22 mouse cellular contexts compared by ENCODE assay signal in the genomic region with DNA sequence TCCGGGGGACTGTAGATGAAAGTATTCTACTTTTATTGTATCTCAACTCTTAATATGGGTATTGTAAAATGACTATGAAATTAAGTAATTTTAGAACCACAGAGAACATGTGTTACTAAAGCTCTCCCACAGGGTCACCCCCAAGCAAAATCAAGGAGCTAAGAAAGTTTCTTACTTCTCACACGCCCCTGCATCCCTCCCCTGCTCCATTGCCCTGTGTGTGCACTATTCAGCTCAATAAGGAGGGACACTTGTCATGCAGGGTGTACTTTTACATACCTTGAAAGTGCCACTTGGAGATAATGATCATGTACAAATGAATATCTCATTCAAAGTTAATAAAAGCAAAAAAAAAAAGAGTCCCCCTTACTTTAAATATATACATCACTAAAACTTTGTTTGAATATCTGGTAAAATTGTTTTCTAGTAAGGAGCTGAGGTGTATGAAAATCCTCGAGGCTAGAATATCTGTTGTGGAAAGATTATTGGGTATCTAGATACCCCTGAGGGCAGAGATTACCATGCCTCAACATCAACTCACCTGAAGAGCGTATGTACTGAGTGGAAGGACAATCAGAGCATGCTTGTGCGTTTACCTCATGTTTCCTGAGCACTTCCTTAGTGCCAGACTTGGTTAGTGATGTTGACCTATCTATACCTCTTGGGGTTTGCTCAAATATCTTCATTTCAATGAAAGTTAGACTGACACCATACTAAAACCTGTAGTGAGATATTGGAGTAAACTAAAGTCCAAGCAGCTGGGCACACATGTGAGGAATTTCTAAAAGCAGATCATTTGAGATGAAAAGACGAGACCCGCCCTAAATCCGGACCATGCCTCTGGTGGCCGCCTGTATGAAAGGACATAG.
DNase-seq lines count a peak whose midpoint lies in the region; TF ChIP-seq lines count a peak whose summit lies in the region.
"Had no signal": no experiment of that assay in that cellular context is flagged by ENCODE, and none has a peak within 500 bp of the region (broad histone marks: within the 10 kb centered on the region; RNA-seq: fewer than 3 reads in every experiment).

No protein-coding gene starts in this region.

- intact Hi-C loops in left cerebral cortex, postnatal 14 days (cut with DNase I): no loop called here

- no peak; the same call in 1 of the 2 replicates for TF ChIP-seq POLR2A in CH12.LX (IDR thresholded peaks at IDR 0.05; ENCODE audit: low read depth, low read length)

- no peak for TF ChIP-seq RAD21 in CH12.LX (IDR thresholded peaks at IDR 0.05; ENCODE audit: low read depth, low read length)

- dilution Hi-C loops in CH12.LX (cut with MboI; ENCODE audit: extremely low pct_ligation_motif_present, extremely low pct_unique_long_range_greater_than_20kb, low sequenced_read_pairs): no loop called here

- peak overlapping the region; percentile 80 for H3K4me2 ChIP-seq in CH12.LX (ENCODE audit: insufficient read depth, low read depth, poor library complexity, severe bottlenecking)
- H3K4me2 ChIP-seq: embryonic facial prominence, embryonic 12.5 days; forebrain, embryonic 13.5 days; forebrain, embryonic 15.5 days had no signal

- no peaks in the 10 kb centered on the region for H3K27me3 ChIP-seq in CH12.LX (replicated peaks)
- H3K27me3 ChIP-seq: embryonic facial prominence, embryonic 12.5 days; forebrain, embryonic 13.5 days; forebrain, embryonic 15.5 days had no signal

- in situ Hi-C loops in CH12.LX (cut with MboI; ENCODE audit: low pct_ligation_motif_present, low pct_unique_long_range_greater_than_20kb, low sequenced_read_pairs) (no loop called here), ES-E14 (cut with MboI; ENCODE audit: low sequenced_read_pairs in 2 of 2, unreplicated experiment in 2 of 2) (no loop called here)

- H3K4me1 ChIP-seq in CH12.LX (ENCODE audit: control insufficient read depth in 1 of 2, insufficient read depth in 2 of 2): peaks cover 10 to 39% of the 10 kb centered on the region in 2 experiments
- no peaks in the 10 kb centered on the region for H3K4me1 ChIP-seq in ES-E14 (ENCODE audit: control insufficient read depth in 2 of 2, insufficient read depth in 2 of 2, low read length in 2 of 2, poor library complexity in 1 of 2)

- DNase-seq in heart, adult 11 months: peak; percentile 41
- DNase-seq in heart, adult 18-20 months: no peak
- DNase-seq in CH12.LX (ENCODE audit: extremely low read depth) (no peak), ES-E14 (ENCODE audit: low read depth, low spot score) (no peak), ZHBTc4 (ENCODE audit: low read depth, low spot score) (peak; percentile 72)
- DNase-seq in left cerebral cortex, postnatal 14 days (ENCODE audit: low spot score in 2 of 2): no peak
- DNase-seq in embryo, embryonic 10 days (ENCODE audit: low spot score): no peak
- DNase-seq: adrenal gland, adult 2 months; adrenal gland, postnatal 10 days; adrenal gland, postnatal 25 days; B cell, adult 2 months; cerebellum, adult 11 months; cerebellum, adult 18-20 months; cerebellum, adult 8-10 months; cerebellum, adult 9-11 months; cerebellum, postnatal 14 days; cerebellum, postnatal 36 days; forebrain, postnatal 0 days had no signal

- peaks cover 22 to 47% of the 10 kb centered on the region in 2 experiments for H3K36me3 ChIP-seq in CH12.LX (replicated peaks in 1 of 2; ENCODE audit: control insufficient read depth in 1 of 2, insufficient read depth in 1 of 2, low read length in 1 of 2)
- H3K36me3 ChIP-seq in ES-E14 (ENCODE audit: control insufficient read depth, insufficient read depth, low read length, poor library complexity, severe bottlenecking): peaks cover 5% of the 10 kb centered on the region; the same call in 1 of the 2 replicates
- H3K36me3 ChIP-seq: embryonic facial prominence, embryonic 10.5 days; embryonic facial prominence, embryonic 12.5 days; forebrain, embryonic 15.5 days had no signal

- no peak for TF ChIP-seq CTCF in CH12.LX (conservative IDR thresholded peaks at IDR 0.05 in 1 of 2, IDR thresholded peaks at IDR 0.05 in 1 of 2; ENCODE audit: low read depth in 2 of 2, low read length in 2 of 2)

- H3K4me3 ChIP-seq in CH12.LX (replicated peaks in 1 of 3; ENCODE audit: low read depth in 2 of 3, low read length in 2 of 3, poor library complexity in 1 of 3) (peak overlapping the region in 2 of 3 experiments; percentile 60 to 81), ES-E14 (ENCODE audit: insufficient read depth in 1 of 2, low read depth in 1 of 2, low read length in 2 of 2, poor library complexity in 1 of 2, severe bottlenecking in 1 of 2) (peak overlapping the region; percentile 55 to 81; a peak in 2 of 4 replicates)
- H3K4me3 ChIP-seq: embryonic facial prominence, embryonic 10.5 days; embryonic facial prominence, embryonic 12.5 days; forebrain, embryonic 13.5 days; forebrain, embryonic 15.5 days had no signal

- H3K79me2 ChIP-seq in CH12.LX (replicated peaks; ENCODE audit: control insufficient read depth, extremely low read depth, insufficient read depth, poor library complexity, severe bottlenecking): peaks cover 17% of the 10 kb centered on the region

- H3K27ac ChIP-seq in CH12.LX (ENCODE audit: insufficient read depth, low read depth): no peak overlapping the region
- H3K27ac ChIP-seq in ES-E14 (ENCODE audit: insufficient read depth, low read depth, low read length, poor library complexity, severe bottlenecking): no peak overlapping the region; the same call in 1 of the 2 replicates
- H3K27ac ChIP-seq: embryonic facial prominence, embryonic 10.5 days; embryonic facial prominence, embryonic 12.5 days; forebrain, embryonic 13.5 days; forebrain, embryonic 15.5 days had no signal

- H3K9ac ChIP-seq in CH12.LX (ENCODE audit: insufficient read depth, low read depth) (peak overlapping the region; percentile 95), ES-E14 (ENCODE audit: insufficient read depth, low read depth, low read length, poor library complexity, severe bottlenecking) (no peak overlapping the region; the same call in 1 of the 2 replicates)
- H3K9ac ChIP-seq: embryonic facial prominence, embryonic 12.5 days; forebrain, embryonic 13.5 days; forebrain, embryonic 15.5 days; forebrain, postnatal 0 days had no signal

- H3K9me3 ChIP-seq in CH12.LX (replicated peaks; ENCODE audit: low read length) (no peaks in the 10 kb centered on the region), ES-E14 (ENCODE audit: control insufficient read depth, insufficient read depth, low read depth, low read length) (no peaks in the 10 kb centered on the region)
- H3K9me3 ChIP-seq: embryonic facial prominence, embryonic 10.5 days; embryonic facial prominence, embryonic 12.5 days; forebrain, embryonic 13.5 days; forebrain, embryonic 15.5 days had no signal

- no peak for TF ChIP-seq EP300 in CH12.LX (IDR thresholded peaks at IDR 0.05; ENCODE audit: low read length)

TF ChIP-seq in CH12.LX, 34 proteins besides CTCF, POLR2A, EP300 and RAD21:
- TF ChIP-seq POLR2AphosphoS2 (IDR thresholded peaks at IDR 0.05; ENCODE audit: low read depth, low read length) (peak; percentile 66; the same call in 1 of the 2 replicates), CHD1 (IDR thresholded peaks at IDR 0.05; ENCODE audit: low read depth, low read length) (no peak), SIN3A (IDR thresholded peaks at IDR 0.05; ENCODE audit: low read length) (peak; percentile 12; the same call in 1 of the 2 replicates), MXI1 (IDR thresholded peaks at IDR 0.05; ENCODE audit: low read depth, low read length) (0 out of 2 replicates have a peak, but pooled peaks have one; percentile 27), KAT2A (IDR thresholded peaks at IDR 0.05; ENCODE audit: insufficient replicate concordance, low read length) (no peak)

TF ChIP-seq in ES-E14, 5 proteins besides CTCF, POLR2A, EP300 and RAD21:
- TF ChIP-seq ZC3H11A (IDR thresholded peaks at IDR 0.05; ENCODE audit: borderline replicate concordance, low read depth, low read length) (no peak), CHD2 (IDR thresholded peaks at IDR 0.05; ENCODE audit: low read depth, low read length) (no peak), ZNF384 (IDR thresholded peaks at IDR 0.05; ENCODE audit: low read depth, low read length) (no peak), MAFK (IDR thresholded peaks at IDR 0.05; ENCODE audit: insufficient read depth, low read depth, low read length) (no peak), HCFC1 (IDR thresholded peaks at IDR 0.05; ENCODE audit: borderline replicate concordance, insufficient read depth, low read length) (no peak)

Comparison
In these comparisons a context has a peak if more than half of its experiments do, and no peak if none do; other contexts are left out.
1. DNase-seq: peak in heart, adult 11 months (single experiment) and ZHBTc4 (single experiment); none in heart, adult 18-20 months (0 of 2), CH12.LX (single experiment), ES-E14 (single experiment), left cerebral cortex, postnatal 14 days (0 of 2) and embryo, embryonic 10 days (single experiment).